Mouse (Mus musculus) kidney, adult 2 months (tissue): ENCODE measurements around the gene Cap1. TPM values are rescaled to one million over a fixed set of nuclear protein-coding genes. Genes with fewer than 3 reads are reported as not detected.
A peak's percentile ranks its signal among the peaks of the same experiment; 100 is the strongest.

Experiments
- DNase-seq: peaks from one replicate; pipeline ENCODE4 v3.0.0; 2021
- H3K27ac ChIP-seq: fragments of 200-500 bp; 2 replicates; pipeline ENCODE4 v1.5.1; 2012; ENCODE audit warnings: low read depth, low read length, control low read depth, inconsistent platforms; ENCODE audit not compliant: insufficient read depth
- H3K27me3 ChIP-seq: fragments of 200-500 bp; replicated peaks from 2 replicates; pipeline ENCODE4 v1.6.1; 2012; ENCODE audit warnings: mild to moderate bottlenecking, moderate library complexity, low read length, inconsistent platforms; ENCODE audit not compliant: control insufficient read depth, insufficient read depth
- H3K36me3 ChIP-seq: fragments of 200-500 bp; 2 replicates; pipeline ENCODE4 v1.6.1; 2012; ENCODE audit warnings: mild to moderate bottlenecking, moderate library complexity, low read length, inconsistent platforms; ENCODE audit not compliant: control insufficient read depth, insufficient read depth
- H3K4me1 ChIP-seq: fragments of 200-500 bp; 2 replicates; pipeline ENCODE4 v1.6.1; 2011; ENCODE audit warnings: low read length; ENCODE audit not compliant: control insufficient read depth, insufficient read depth
- H3K4me3 ChIP-seq: fragments of 200-500 bp; 2 replicates; pipeline ENCODE4 v1.5.1; 2011; ENCODE audit warnings: mild to moderate bottlenecking, low read depth, low read length, control low read depth; ENCODE audit not compliant: insufficient read depth
- CTCF ChIP-seq: fragments of 200-500 bp; conservative IDR thresholded peaks from 2 replicates; pipeline ENCODE4 v1.5.1; 2011; ENCODE audit warnings: low read depth, mild to moderate bottlenecking, control low read depth, low read length, moderate library complexity, mixed read lengths; ENCODE audit not compliant: insufficient read depth, insufficient read length
- POLR2A ChIP-seq: fragments of 200-500 bp; IDR thresholded peaks from one replicate; pipeline ENCODE4 v1.6.1; 2011; ENCODE audit warnings: low read depth, low read length, control low read depth
- WGBS: fragments of 180-500 bp; shearing (Covaris S2); methylation state at CpG from one replicate; pipeline ENCODE4 v1.1.7; 2018; 5-methylcytosine and 5-hydroxymethylcytosine counted together
- polyA plus RNA-seq: library from polyadenylated mRNA; depleted of rRNA; stranded (reverse); fragments of >200 nt; gene quantifications from 2 replicates; pipeline ENCODE4 v1.2.3, GENCODE M21; 2012

Gene Cap1
- polyA plus RNA-seq, 1 experiment = 101 TPM

DNA sequence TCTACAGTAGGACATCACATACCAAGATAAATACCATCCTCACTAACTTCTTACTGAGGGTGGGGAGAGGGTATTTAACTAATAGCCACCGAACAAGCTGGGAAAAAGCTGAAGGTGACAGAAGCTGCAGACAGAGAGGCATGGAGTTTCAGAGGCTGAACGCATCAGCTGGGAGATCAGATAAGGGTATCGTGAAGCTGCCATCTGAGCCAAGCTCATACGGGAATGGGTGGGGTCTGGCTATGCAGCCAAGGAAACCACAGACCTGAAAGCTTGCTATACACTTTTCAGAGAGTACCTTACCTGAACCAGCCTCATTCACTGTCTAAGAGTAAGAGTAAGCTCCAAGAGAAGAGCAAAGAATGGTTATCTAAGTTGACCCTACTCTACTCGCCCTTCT is 12.9 kb downstream of the Cap1 start:
- H3K4me1 ChIP-seq = no peaks in the 10 kb centered on the region
- peaks cover 8% of the 10 kb centered on the region for H3K36me3 ChIP-seq
- 69% methylated on average over 5 of the region's 5 CpGs for WGBS
- no peak overlapping the region for H3K4me3 ChIP-seq
- H3K27me3 ChIP-seq = no peaks in the 10 kb centered on the region
- no peak for DNase-seq
- TF ChIP-seq POLR2A (no peak), CTCF (no peak)
- H3K27ac ChIP-seq = no peak overlapping the region

- Histone ChIP-seq H3K4me1 (no peaks in the 10 kb centered on the region), H3K27me3 (no peaks in the 10 kb centered on the region), H3K36me3 (peaks cover 11% of the 10 kb centered on the region), H3K4me3 (no peak overlapping the region), H3K27ac (no peak overlapping the region)
- TF ChIP-seq CTCF (no peak), POLR2A (no peak)
- 81% methylated on average over 2 of the region's 2 CpGs for WGBS
- no peak for DNase-seq
Observed at GRCm38 (mm10) chr4:122871989-122872388, 13.9 kb downstream of the Cap1 start.

DNA sequence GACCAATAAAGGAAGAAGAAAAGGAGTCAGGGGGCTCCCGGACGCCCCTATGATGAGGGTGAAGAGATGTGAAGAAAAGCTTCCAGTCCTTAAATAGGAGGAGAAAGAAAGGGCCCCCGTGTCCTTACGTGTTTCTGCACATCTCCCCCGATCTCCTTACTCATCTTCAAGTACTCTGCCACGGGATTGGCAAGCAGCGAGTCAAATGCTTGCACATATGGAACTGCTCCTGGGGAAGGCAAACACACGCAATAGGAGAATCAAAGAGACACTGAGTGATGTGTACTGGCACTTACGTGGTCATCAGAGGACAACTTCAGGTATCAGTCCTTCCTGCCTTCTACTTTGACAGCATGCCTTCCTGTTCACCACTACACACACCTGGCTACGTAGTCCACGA is 14.6 kb downstream of the Cap1 start:
- H3K4me1 ChIP-seq = no peaks in the 10 kb centered on the region
- no peak for DNase-seq
- TF ChIP-seq POLR2A (no peak), CTCF (no peak)
- no peaks in the 10 kb centered on the region for H3K27me3 ChIP-seq
- peaks cover 13% of the 10 kb centered on the region for H3K36me3 ChIP-seq
- no peak overlapping the region for H3K27ac ChIP-seq
- no peak overlapping the region for H3K4me3 ChIP-seq
- WGBS = 90% methylated on average over 11 of the region's 11 CpGs

GRCm38 (mm10) chr4:122870741-122871140 is 15.1 kb downstream of the Cap1 start:
- Histone ChIP-seq H3K27me3 (no peaks in the 10 kb centered on the region), H3K4me3 (no peak overlapping the region), H3K27ac (no peak overlapping the region), H3K36me3 (peaks cover 13% of the 10 kb centered on the region), H3K4me1 (no peaks in the 10 kb centered on the region)
- no peak for DNase-seq
- WGBS = 76% methylated on average over 5 of the region's 5 CpGs
- TF ChIP-seq CTCF = no peak
- no peak for TF ChIP-seq POLR2A

- peak; percentile 41 for DNase-seq
- TF ChIP-seq POLR2A = no peak
- peak; percentile 57 for TF ChIP-seq CTCF
- H3K36me3 ChIP-seq = peaks cover 15% of the 10 kb centered on the region
- no peaks in the 10 kb centered on the region for H3K4me1 ChIP-seq
- H3K27ac ChIP-seq = no peak overlapping the region
- no peak overlapping the region for H3K4me3 ChIP-seq
- no peaks in the 10 kb centered on the region for H3K27me3 ChIP-seq
Observed at GRCm38 (mm10) chr4:122870027-122870426, 15.8 kb downstream of the Cap1 start.

- no peak for DNase-seq
- TF ChIP-seq POLR2A (no peak), CTCF (no peak)
- Histone ChIP-seq H3K4me3 (no peak overlapping the region), H3K4me1 (no peaks in the 10 kb centered on the region), H3K27ac (no peak overlapping the region), H3K27me3 (no peaks in the 10 kb centered on the region), H3K36me3 (peaks cover 22% of the 10 kb centered on the region)
- WGBS = 85% methylated on average over 1 of the region's 1 CpGs
Observed at GRCm38 (mm10) chr4:122868041-122868440, 17.8 kb downstream of the Cap1 start.

DNA sequence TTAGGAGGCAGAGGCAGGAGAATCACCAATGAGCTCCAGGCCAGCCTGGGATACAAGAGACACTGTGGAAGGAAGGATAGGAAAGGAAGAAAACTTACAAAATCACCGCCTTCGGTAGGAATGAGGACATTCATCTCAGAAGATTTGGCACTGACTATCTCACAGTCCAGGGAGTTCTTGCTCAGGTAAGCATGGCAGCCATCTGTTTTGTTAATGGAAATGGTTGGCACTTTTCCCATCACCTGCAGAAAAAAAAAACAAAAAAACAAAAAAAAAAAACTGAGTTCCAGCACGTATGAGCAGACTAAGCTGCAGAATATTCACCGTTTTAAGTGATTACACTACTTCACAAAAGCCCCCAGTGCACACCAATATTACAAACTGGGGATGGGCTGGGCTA is 24.0 kb downstream of the Cap1 start:
- Histone ChIP-seq H3K36me3 (peaks cover 20% of the 10 kb centered on the region), H3K4me3 (no peak overlapping the region), H3K4me1 (no peaks in the 10 kb centered on the region), H3K27me3 (no peaks in the 10 kb centered on the region), H3K27ac (no peak overlapping the region)
- 80% methylated on average over 4 of the region's 4 CpGs for WGBS
- TF ChIP-seq CTCF (no peak), POLR2A (no peak)
- DNase-seq = no peak

GRCm38 (mm10) chr4:122859096-122859674 is 26.7 kb downstream of the Cap1 start:
- H3K36me3 ChIP-seq = peaks cover 20% of the 10 kb centered on the region
- TF ChIP-seq CTCF = no peak
- TF ChIP-seq POLR2A = no peak
- H3K27me3 ChIP-seq = no peaks in the 10 kb centered on the region
- H3K4me3 ChIP-seq = no peak overlapping the region
- H3K4me1 ChIP-seq = no peaks in the 10 kb centered on the region
- 49% methylated on average over 6 of the region's 6 CpGs for WGBS
- no peak overlapping the region for H3K27ac ChIP-seq
- peak; percentile 49 for DNase-seq
